Mouse (Mus musculus) heart, postnatal 0 days (tissue): ENCODE results near the gene 3110009E18Rik.

Source experiments
- CTCF ChIP-seq: IDR thresholded peaks from 2 replicates; pipeline ENCODE4 v1.5.1; 2016; ENCODE audit warnings: antibody characterized with exemption, control low read depth, low read depth
- EP300 ChIP-seq: IDR thresholded peaks from 2 replicates; pipeline ENCODE4 v1.6.1; 2016; ENCODE audit warnings: antibody characterized with exemption, low read depth

DNA sequence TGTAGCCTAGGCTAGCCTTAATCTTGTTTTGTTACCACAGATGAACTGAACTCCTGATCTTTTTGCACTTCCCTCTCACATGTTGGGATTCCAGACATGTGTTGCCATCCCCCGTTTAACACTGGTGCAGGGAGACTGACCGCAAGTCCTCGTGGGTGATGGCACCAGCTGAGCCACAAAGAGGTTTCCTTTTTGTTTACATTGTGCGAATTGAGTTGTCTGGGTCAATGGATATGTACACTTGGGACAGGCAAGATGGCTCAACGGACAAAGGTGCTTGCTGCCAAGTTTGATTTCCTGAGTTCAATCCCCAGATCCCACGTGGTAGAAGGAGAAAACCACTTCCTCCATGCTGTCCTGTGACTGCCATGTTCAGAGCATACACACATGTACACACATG is 71.3 kb downstream of the 3110009E18Rik start:
- TF ChIP-seq CTCF (no peak), EP300 (no peak)
